Mouse (Mus musculus): ENCODE results near the gene C130032M10Rik. TPM values are rescaled to one million over a fixed set of nuclear protein-coding genes. Genes with fewer than 3 reads are reported as not detected.

The C130032M10Rik gene
- polyA plus RNA-seq (2015; fragmentation: Illumina TruSeq; extraction: RNeasy Lipid Tissue Mini Kit (QIAGEN cat#74804); ENCODE audit: low read depth, low replicate concordance), result not detected

GRCm38 (mm10) chr9:114515364-114515763 is at the start of gene C130032M10Rik:
TSS of gene C130032M10Rik (plus strand) at chr9:114515697.

GRCm38 (mm10) chr9:114504816-114505215 is 10.7 kb upstream of the C130032M10Rik start, which contains the start of gene Ccr4:
TSS of gene Ccr4 (minus strand) at chr9:114504916.

GRCm38 (mm10) chr9:114563761-114564606 is 48.5 kb downstream of the C130032M10Rik start, which contains the start of gene Trim71:
TSS of gene Trim71 (minus strand) at chr9:114564369.

Other genes with a start within 250 kb of the C130032M10Rik start
- gene Bcl2a1c, start 185.6 kb upstream of the C130032M10Rik start, polyA plus RNA-seq (2015; fragmentation: Illumina TruSeq; extraction: RNeasy Lipid Tissue Mini Kit (QIAGEN cat#74804); ENCODE audit: low read depth, low replicate concordance), result not detected
- 7.4 TPM for gene Crtap, start 125.0 kb upstream of the C130032M10Rik start, polyA plus RNA-seq (2015; fragmentation: Illumina TruSeq; extraction: RNeasy Lipid Tissue Mini Kit (QIAGEN cat#74804); ENCODE audit: low read depth, low replicate concordance)
- 20.6 TPM for gene Glb1, start 114.6 kb upstream of the C130032M10Rik start, polyA plus RNA-seq (2015; fragmentation: Illumina TruSeq; extraction: RNeasy Lipid Tissue Mini Kit (QIAGEN cat#74804); ENCODE audit: low read depth, low replicate concordance)
- 5.6 TPM for gene Tmppe, start 114.6 kb upstream of the C130032M10Rik start, polyA plus RNA-seq (2015; fragmentation: Illumina TruSeq; extraction: RNeasy Lipid Tissue Mini Kit (QIAGEN cat#74804); ENCODE audit: low read depth, low replicate concordance)
- not detected for gene Ccr4, start 10.8 kb upstream of the C130032M10Rik start, polyA plus RNA-seq (2015; fragmentation: Illumina TruSeq; extraction: RNeasy Lipid Tissue Mini Kit (QIAGEN cat#74804); ENCODE audit: low read depth, low replicate concordance)
- 0.19 TPM for gene Trim71, start 48.7 kb downstream of the C130032M10Rik start, polyA plus RNA-seq (2015; fragmentation: Illumina TruSeq; extraction: RNeasy Lipid Tissue Mini Kit (QIAGEN cat#74804); ENCODE audit: low read depth, low replicate concordance)
- gene Cnot10, start 124.5 kb downstream of the C130032M10Rik start, polyA plus RNA-seq (2015; fragmentation: Illumina TruSeq; extraction: RNeasy Lipid Tissue Mini Kit (QIAGEN cat#74804); ENCODE audit: low read depth, low replicate concordance), result 48.7 TPM
- gene Dync1li1, start 173.1 kb downstream of the C130032M10Rik start, polyA plus RNA-seq (2015; fragmentation: Illumina TruSeq; extraction: RNeasy Lipid Tissue Mini Kit (QIAGEN cat#74804); ENCODE audit: low read depth, low replicate concordance), result 80.3 TPM
- gene Cmtm6, start 215.4 kb downstream of the C130032M10Rik start, polyA plus RNA-seq (2015; fragmentation: Illumina TruSeq; extraction: RNeasy Lipid Tissue Mini Kit (QIAGEN cat#74804); ENCODE audit: low read depth, low replicate concordance), result 20.5 TPM